Mouse (Mus musculus) G1E-ER4 (cell line): ENCODE data around the gene 4930516K23Rik. TPM values are rescaled to one million over a fixed set of nuclear protein-coding genes. Genes with fewer than 3 reads are reported as not detected.

Experiments
- GATA1 ChIP-seq: IDR thresholded peaks from one replicate; pipeline ENCODE4 v1.8.0; 2012; ENCODE audit warnings: low read length, inconsistent platforms
- polyA plus RNA-seq: library from polyadenylated mRNA; stranded (reverse); fragments of >175 nt; gene quantifications from 2 replicates; pipeline ENCODE4 v1.2.3, GENCODE M21; 2012

Gene 4930516K23Rik
- polyA plus RNA-seq, result not detected in 2 replicates

- no peak for TF ChIP-seq GATA1
These were observed at the start of gene 4930516K23Rik for GRCm38 (mm10) chr7:104061345-104061744. Gene 4930516K23Rik (minus strand): TSS chr7:104061445.

GRCm38 (mm10) chr7:104104757-104104972, 43.4 kb upstream of the 4930516K23Rik start, which contains the start of gene Olfr646:
Gene Olfr646 (plus strand): TSS chr7:104104873.
- TF ChIP-seq GATA1, result no peak

- TF ChIP-seq GATA1, result no peak
These were observed 42.9 kb upstream of the 4930516K23Rik start for GRCm38 (mm10) chr7:104103913-104104756.

GRCm38 (mm10) chr7:104085365-104085764, 24.1 kb upstream of the 4930516K23Rik start, which contains the start of gene Olfr645:
Gene Olfr645 (minus strand): TSS chr7:104085465.
- no peak for TF ChIP-seq GATA1

- no peak for TF ChIP-seq GATA1
These were observed 10.5 kb upstream of the 4930516K23Rik start, which contains the start of gene Olfr644 for GRCm38 (mm10) chr7:104071769-104072168. Gene Olfr644 (minus strand): TSS chr7:104071869.

GRCm38 (mm10) chr7:104059215-104059614, 2.0 kb downstream of the 4930516K23Rik start:
- TF ChIP-seq GATA1, result no peak

GRCm38 (mm10) chr7:104052566-104052965, 8.7 kb downstream of the 4930516K23Rik start, which contains the start of gene Olfr642:
Gene Olfr642 (minus strand): TSS chr7:104052666.
- no peak for TF ChIP-seq GATA1

GRCm38 (mm10) chr7:104050745-104051144, 10.5 kb downstream of the 4930516K23Rik start:
- no peak for TF ChIP-seq GATA1

GRCm38 (mm10) chr7:104035145-104035544, 26.1 kb downstream of the 4930516K23Rik start, which contains the start of gene Olfr641:
Gene Olfr641 (plus strand): TSS chr7:104035445.
- no peak for TF ChIP-seq GATA1

- no peak for TF ChIP-seq GATA1
These were observed 34.3 kb downstream of the 4930516K23Rik start for GRCm38 (mm10) chr7:104026978-104027377.

GRCm38 (mm10) chr7:104025473-104025872, 35.8 kb downstream of the 4930516K23Rik start, which contains the start of gene Olfr640:
Gene Olfr640 (minus strand): TSS chr7:104025573.
- no peak for TF ChIP-seq GATA1

GRCm38 (mm10) chr7:104021651-104022050, 39.6 kb downstream of the 4930516K23Rik start:
- TF ChIP-seq GATA1, result no peak

GRCm38 (mm10) chr7:104018953-104019352, 42.3 kb downstream of the 4930516K23Rik start:
- no peak for TF ChIP-seq GATA1

GRCm38 (mm10) chr7:104017203-104017602, 44.0 kb downstream of the 4930516K23Rik start, which contains the start of gene Olfr639:
Gene Olfr639 (minus strand): TSS chr7:104017303.
- no peak for TF ChIP-seq GATA1

Other genes with a start within 250 kb of the 4930516K23Rik start
- gene Hbb-bt, start 247.4 kb downstream of the 4930516K23Rik start, polyA plus RNA-seq, result 31.6 and 77.2 TPM in 2 replicates
- 5,963 and 6,563 TPM in 2 replicates for gene Hbb-bs, start 233.3 kb downstream of the 4930516K23Rik start, polyA plus RNA-seq
- gene Hbb-bh2, start 220.9 kb downstream of the 4930516K23Rik start, polyA plus RNA-seq, result not detected in 2 replicates
- not detected in 2 replicates for gene Hbb-bh1, start 218.3 kb downstream of the 4930516K23Rik start, polyA plus RNA-seq
- not detected in 2 replicates for gene Hbb-y, start 208.2 kb downstream of the 4930516K23Rik start, polyA plus RNA-seq
- gene Olfr66, start 175.2 kb downstream of the 4930516K23Rik start, polyA plus RNA-seq, result not detected in 2 replicates
- not detected in 2 replicates for gene Olfr64, start 167.0 kb downstream of the 4930516K23Rik start, polyA plus RNA-seq
- not detected in 2 replicates for gene Olfr65, start 158.0 kb downstream of the 4930516K23Rik start, polyA plus RNA-seq
- not detected in 2 replicates for gene Olfr631, start 132.6 kb downstream of the 4930516K23Rik start, polyA plus RNA-seq
- not detected in 2 replicates for gene Olfr632, start 127.1 kb downstream of the 4930516K23Rik start, polyA plus RNA-seq
- gene Olfr633, start 117.0 kb downstream of the 4930516K23Rik start, polyA plus RNA-seq, result not detected in 2 replicates
- not detected in 2 replicates for gene Olfr635, start 90.3 kb downstream of the 4930516K23Rik start, polyA plus RNA-seq
- gene Olfr638, start 62.7 kb downstream of the 4930516K23Rik start, polyA plus RNA-seq, result not detected in 2 replicates
- gene Olfr639, start 44.1 kb downstream of the 4930516K23Rik start, polyA plus RNA-seq, result not detected in 2 replicates
- gene Olfr640, start 35.9 kb downstream of the 4930516K23Rik start, polyA plus RNA-seq, result not detected in 2 replicates
- gene Olfr641, start 26.0 kb downstream of the 4930516K23Rik start, polyA plus RNA-seq, result not detected in 2 replicates
- not detected in 2 replicates for gene Olfr642, start 8.8 kb downstream of the 4930516K23Rik start, polyA plus RNA-seq
- gene Olfr644, start 10.4 kb upstream of the 4930516K23Rik start, polyA plus RNA-seq, result not detected in 2 replicates
- not detected in 2 replicates for gene Olfr645, start 24.0 kb upstream of the 4930516K23Rik start, polyA plus RNA-seq
- gene Olfr646, start 43.4 kb upstream of the 4930516K23Rik start, polyA plus RNA-seq, result not detected in 2 replicates
- gene Ubqln5, start 68.4 kb upstream of the 4930516K23Rik start, polyA plus RNA-seq, result not detected in 2 replicates
- gene Olfr643, start 76.0 kb upstream of the 4930516K23Rik start, polyA plus RNA-seq, result not detected in 2 replicates
- not detected in 2 replicates for gene Ubqln3, start 81.8 kb upstream of the 4930516K23Rik start, polyA plus RNA-seq
- not detected in 2 replicates for gene Ubqlnl, start 89.1 kb upstream of the 4930516K23Rik start, polyA plus RNA-seq
- gene Olfm5, start 103.4 kb upstream of the 4930516K23Rik start, polyA plus RNA-seq, result not detected in 2 replicates
- not detected in 2 replicates for gene Olfr648, start 121.9 kb upstream of the 4930516K23Rik start, polyA plus RNA-seq
- gene Olfr649, start 134.5 kb upstream of the 4930516K23Rik start, polyA plus RNA-seq, result not detected in 2 replicates
- gene Trim6, start 157.3 kb upstream of the 4930516K23Rik start, polyA plus RNA-seq, result not detected in 2 replicates
- 0.09 and 0.11 TPM in 2 replicates for gene Trim34a, start 183.0 kb upstream of the 4930516K23Rik start, polyA plus RNA-seq
- not detected in 2 replicates for gene Trim5, start 226.6 kb upstream of the 4930516K23Rik start, polyA plus RNA-seq